Comparison of ENCODE assay signal across 7 mouse cellular contexts in the genomic region with DNA sequence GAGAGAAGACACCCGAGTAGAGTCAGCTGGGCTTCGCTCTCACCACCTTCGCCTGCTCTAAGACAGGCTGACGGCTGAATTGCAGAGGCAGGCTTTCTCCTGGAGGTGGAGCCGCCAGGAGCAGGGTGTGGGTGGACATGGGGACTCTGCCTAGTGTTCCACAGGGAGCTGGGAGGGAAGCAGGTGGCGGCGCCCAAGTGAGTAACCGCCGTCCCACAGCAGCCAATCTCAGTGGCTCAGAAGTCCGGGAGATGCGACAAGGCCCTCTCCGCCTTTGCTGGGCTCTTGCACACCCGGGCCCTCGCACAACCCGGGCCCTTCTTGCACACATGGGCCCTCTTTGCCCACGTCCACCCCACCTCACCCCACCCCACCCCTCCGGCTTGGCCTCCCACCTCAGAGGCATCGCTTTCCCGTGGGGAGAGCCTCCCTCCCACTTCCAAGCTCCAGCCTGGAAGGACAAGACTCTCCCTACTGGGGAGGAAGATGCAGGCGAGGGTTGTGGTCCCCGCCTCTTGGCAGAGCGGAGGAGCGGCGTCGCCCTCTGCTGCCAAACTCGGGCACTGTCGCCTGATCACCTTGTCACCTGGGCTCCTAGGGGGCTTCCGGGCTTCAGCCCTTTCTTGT. TPM values are rescaled to one million over a fixed set of nuclear protein-coding genes. Genes with fewer than 3 reads are reported as not detected.
A peak's percentile ranks its signal among the peaks of the same experiment; 100 is the strongest.
DNase-seq lines count a peak whose midpoint lies in the region; ATAC-seq lines count a peak whose summit lies in the region.

No protein-coding gene starts in this region.

- H3K4me2 ChIP-seq in heart, embryonic 16.5 days (ENCODE audit: low read depth, low read length) = peak overlapping the region; percentile 77

- H3K9me3 ChIP-seq in heart, embryonic 16.5 days (replicated peaks; ENCODE audit: control insufficient read depth, low read length) = no peaks in the 10 kb centered on the region

- WGBS in heart, embryonic 16.5 days = 3% methylated on average over 28 of the region's 28 CpGs

- H3K36me3 ChIP-seq in heart, embryonic 16.5 days (ENCODE audit: control insufficient read depth, insufficient read depth) = no peaks in the 10 kb centered on the region

- peak; percentile 72 to 73 for DNase-seq in B cell, adult 2 months
- DNase-seq in ES-CJ7 (ENCODE audit: low read depth, low spot score) = peak; percentile 82
- DNase-seq in cerebellum, postnatal 36 days = peak; percentile 68 to 72
- DNase-seq in left cerebral cortex, adult 11 months (ENCODE audit: low spot score) = peak; percentile 72
- peak; percentile 72 to 78 for DNase-seq in lung, postnatal 4 days
- peak; percentile 74 for DNase-seq in skeletal muscle tissue, adult 2 months (ENCODE audit: low read depth, low spot score)

- H3K27ac ChIP-seq in heart, embryonic 16.5 days (ENCODE audit: low read length) = peak overlapping the region; percentile 21; the same call in 1 of the 2 replicates

- H3K9ac ChIP-seq in heart, embryonic 16.5 days (ENCODE audit: low read length) = peak overlapping the region; percentile 68

- peak overlapping the region; percentile 46 for H3K4me3 ChIP-seq in heart, embryonic 16.5 days (ENCODE audit: low read length)

- no peak for ATAC-seq in heart, embryonic 16.5 days (replicated peaks; ENCODE audit: extremely low read depth, insufficient read depth, low FRiP score)

- no peaks in the 10 kb centered on the region for H3K27me3 ChIP-seq in heart, embryonic 16.5 days (ENCODE audit: control insufficient read depth, insufficient read depth, low read length)

- H3K4me1 ChIP-seq in heart, embryonic 16.5 days (ENCODE audit: control insufficient read depth, insufficient read depth, low read length) = peaks cover 42% of the 10 kb centered on the region

RNA-seq across cellular contexts. Expression of gene Grasp, which starts 15.0 kb away (rescaled TPM):
- polyA plus RNA-seq in heart, embryonic 16.5 days (2015; fragmentation: Nextera tagmentation; extraction: Ambion mirVana) = 3.1 and 3.4 TPM in 2 replicates

RNA-seq across cellular contexts. Expression of gene Nr4a1, which starts 15.1 kb away (rescaled TPM):
- polyA plus RNA-seq in heart, embryonic 16.5 days (2015; fragmentation: Nextera tagmentation; extraction: Ambion mirVana) = 12.6 and 13.5 TPM in 2 replicates

RNA-seq across cellular contexts. Expression of gene Atg101, which starts 45.1 kb away (rescaled TPM):
- polyA plus RNA-seq in heart, embryonic 16.5 days (2015; fragmentation: Nextera tagmentation; extraction: Ambion mirVana) = 64.5 and 68.9 TPM in 2 replicates

RNA-seq across cellular contexts. Expression of gene 6030408B16Rik, which starts 54.0 kb away (rescaled TPM):
- polyA plus RNA-seq in heart, embryonic 16.5 days (2015; fragmentation: Nextera tagmentation; extraction: Ambion mirVana) = 2.8 and 7.1 TPM in 2 replicates
